Mouse (Mus musculus) MEL (cell line): Measurements from ENCODE around the gene Rnf144b.

Experiments used
- CHD2 ChIP-seq: IDR thresholded peaks from 2 replicates; pipeline ENCODE4 v1.6.1; 2011; ENCODE audit warnings: low read length, improper control_type of control experiment
- CTCF ChIP-seq, 3 experiments: IDR thresholded peaks in 2 of 3; conservative IDR thresholded peaks in 1 of 3; 2 replicates each; pipeline ENCODE4 v1.5.1; 2011 to 2012; ENCODE audit warnings: low read length in 3 of 3, low read depth in 2 of 3, mild to moderate bottlenecking in 2 of 3, improper control_type of control experiment in 1 of 3, inconsistent platforms in 1 of 3, mixed read lengths in 1 of 3, moderate library complexity in 1 of 3; ENCODE audit not compliant: control insufficient read depth in 1 of 3, insufficient read depth in 1 of 3, poor library complexity in 1 of 3, severe bottlenecking in 1 of 3
- ETS1 ChIP-seq: IDR thresholded peaks from 2 replicates; pipeline ENCODE4 v1.6.1; 2012; ENCODE audit warnings: low read depth, mild to moderate bottlenecking, inconsistent platforms, low read length, improper control_type of control experiment, moderate library complexity
- JUND ChIP-seq: IDR thresholded peaks from 2 replicates; pipeline ENCODE4 v1.6.1; 2011; ENCODE audit warnings: low read depth, mild to moderate bottlenecking, improper control_type of control experiment, low read length
- MAFK ChIP-seq: IDR thresholded peaks from 2 replicates; pipeline ENCODE4 v1.6.1; 2011; ENCODE audit warnings: low read depth, mild to moderate bottlenecking, low read length, improper control_type of control experiment, borderline replicate concordance
- MEF2A ChIP-seq: IDR thresholded peaks from 2 replicates; pipeline ENCODE4 v1.6.1; 2014; ENCODE audit warnings: low read depth, mild to moderate bottlenecking, inconsistent platforms, low read length, improper control_type of control experiment; ENCODE audit not compliant: poor library complexity, insufficient replicate concordance, severe bottlenecking; ENCODE audit errors: extremely low read depth
- POLR2A ChIP-seq, 2 experiments: IDR thresholded peaks; 2 replicates each; pipeline ENCODE4 v1.6.1; 2011 to 2012; ENCODE audit warnings: low read length in 2 of 2, mild to moderate bottlenecking in 2 of 2, control low read depth in 1 of 2, improper control_type of control experiment in 1 of 2, low read depth in 1 of 2, moderate library complexity in 1 of 2; ENCODE audit not compliant: control insufficient read depth in 1 of 2, insufficient read depth in 1 of 2, poor library complexity in 1 of 2
- TBP ChIP-seq: IDR thresholded peaks from 2 replicates; pipeline ENCODE4 v1.8.0; 2011; ENCODE audit warnings: low read depth, low read length, improper control_type of control experiment
- UBTF ChIP-seq: IDR thresholded peaks from 2 replicates; pipeline ENCODE4 v1.6.1; 2012; ENCODE audit warnings: low read depth, mild to moderate bottlenecking, inconsistent platforms, low read length, improper control_type of control experiment, moderate library complexity, borderline replicate concordance; ENCODE audit not compliant: insufficient read depth
- USF1 ChIP-seq: IDR thresholded peaks from 2 replicates; pipeline ENCODE4 v1.6.1; 2014; ENCODE audit warnings: low read depth, mild to moderate bottlenecking, inconsistent platforms, low read length, improper control_type of control experiment, moderate library complexity
- USF2 ChIP-seq, 2 experiments: IDR thresholded peaks; 2 replicates each; pipeline ENCODE4 v1.6.1; 2011 to 2012; ENCODE audit warnings: improper control_type of control experiment in 2 of 2, low read length in 2 of 2, borderline replicate concordance in 1 of 2, inconsistent platforms in 1 of 2, low read depth in 1 of 2, mild to moderate bottlenecking in 1 of 2; ENCODE audit not compliant: insufficient read depth in 1 of 2

DNA sequence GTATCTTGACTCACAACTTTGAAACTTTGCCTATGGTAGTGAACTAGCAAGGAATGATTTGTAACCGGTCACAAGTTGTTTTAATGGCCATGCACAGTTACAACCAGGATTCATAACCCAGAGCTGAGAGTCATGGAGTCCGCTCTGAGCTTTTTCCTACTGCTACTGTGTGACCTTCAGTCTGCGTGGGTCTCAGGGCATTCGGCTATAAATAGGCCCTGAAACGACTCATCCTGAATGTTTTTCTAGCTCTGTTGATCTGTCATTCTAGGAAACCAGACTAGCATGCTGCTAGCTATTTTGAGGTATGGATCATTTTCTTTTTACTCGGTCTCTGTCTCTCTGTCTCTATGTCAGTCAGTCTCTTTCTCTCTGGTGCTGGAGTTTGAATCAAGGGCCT, 20.3 kb downstream of the Rnf144b start:
- TF ChIP-seq CTCF (IDR thresholded peaks at IDR 0.05 in 2 of 3, conservative IDR thresholded peaks at IDR 0.05 in 1 of 3; ENCODE audit: control insufficient read depth in 1 of 3, insufficient read depth in 1 of 3, low read depth in 2 of 3, low read length in 3 of 3, poor library complexity in 1 of 3, severe bottlenecking in 1 of 3) (no peak), POLR2A (IDR thresholded peaks at IDR 0.05; ENCODE audit: control insufficient read depth in 1 of 2, insufficient read depth in 1 of 2, low read depth in 1 of 2, low read length in 2 of 2, poor library complexity in 1 of 2) (no peak), USF1 (no peak), MEF2A (no peak), MAFK (no peak), UBTF (no peak), ETS1 (no peak), CHD2 (no peak), TBP (no peak), USF2 (IDR thresholded peaks at IDR 0.05; ENCODE audit: borderline replicate concordance in 1 of 2, insufficient read depth in 1 of 2, low read depth in 1 of 2, low read length in 2 of 2) (no peak), JUND (no peak)
